Mouse (Mus musculus) testis, adult 2 months (tissue): Measurements from ENCODE around the gene 4933412E24Rik.

Experiments
- CTCF ChIP-seq: fragments of 200-500 bp; IDR thresholded peaks from 2 replicates; pipeline ENCODE4 v1.5.1; 2012; ENCODE audit warnings: low read depth, mild to moderate bottlenecking, inconsistent platforms, low read length, moderate library complexity; ENCODE audit not compliant: control insufficient read depth, insufficient read depth, insufficient replicate concordance
- POLR2A ChIP-seq: fragments of 200-500 bp; IDR thresholded peaks from 2 replicates; pipeline ENCODE4 v1.6.1; 2012; ENCODE audit warnings: low read depth, mild to moderate bottlenecking, inconsistent platforms, low read length, moderate library complexity; ENCODE audit not compliant: control insufficient read depth

DNA sequence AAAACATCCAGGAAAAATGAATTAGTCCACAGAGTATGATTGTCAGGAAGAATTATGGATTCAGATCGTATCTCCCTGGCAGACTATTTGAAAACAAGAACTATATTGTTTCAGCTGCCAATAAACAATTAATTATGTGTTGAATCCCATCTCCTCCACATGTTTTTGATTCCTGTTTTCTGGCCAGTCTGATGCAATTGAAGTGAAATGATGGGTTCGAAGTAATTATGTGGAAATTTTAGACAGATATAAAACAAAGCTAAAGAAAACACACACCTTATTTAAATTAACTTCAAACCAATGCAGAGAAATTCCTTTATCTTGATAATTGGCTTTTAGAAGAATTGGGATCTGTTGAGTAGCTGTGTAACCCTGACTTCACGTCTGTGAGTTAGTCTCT is 14.3 kb upstream of the 4933412E24Rik start:
- no peak for TF ChIP-seq POLR2A
- no peak for TF ChIP-seq CTCF
